Mouse (Mus musculus) embryo, embryonic 10.5 days (tissue): ENCODE measurements around the gene Olfr1385.
A peak's percentile ranks its signal among the peaks of the same experiment; 100 is the strongest.
"Not testable (repeated sequence)": the region's sequence is repeated elsewhere in the genome, so short reads cannot be mapped to it uniquely, and the experiment has no call there.

ENCODE experiments used
- DNase-seq: peaks from one replicate; pipeline ENCODE4 v3.0.0-alpha.2; 2015; ENCODE audit warnings: low spot score

The Olfr1385 gene

DNA sequence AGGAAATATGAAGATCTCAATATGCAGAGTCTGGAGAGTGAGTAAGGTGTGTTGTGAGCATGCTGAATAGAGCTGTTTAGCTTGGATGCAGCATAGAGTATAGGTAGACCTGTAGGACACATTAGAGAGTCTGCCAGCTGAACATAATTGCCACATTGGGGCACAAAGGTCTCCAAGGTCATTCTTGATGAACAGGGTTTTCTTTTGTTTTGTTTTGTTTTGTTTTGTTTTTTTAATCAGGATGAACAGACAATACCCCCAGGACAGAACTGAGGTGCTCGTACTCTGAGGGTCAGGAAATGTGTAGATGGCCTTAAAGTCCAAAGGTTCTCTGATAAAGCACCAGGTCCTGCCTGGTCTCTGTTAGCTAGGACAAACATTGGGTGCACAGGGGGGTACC lies at the start of gene Olfr1385:
Gene Olfr1385, plus strand, starts transcription at position 301 of the 400 bp plus-strand sequence.
- not testable (repeated sequence) for DNase-seq

DNA sequence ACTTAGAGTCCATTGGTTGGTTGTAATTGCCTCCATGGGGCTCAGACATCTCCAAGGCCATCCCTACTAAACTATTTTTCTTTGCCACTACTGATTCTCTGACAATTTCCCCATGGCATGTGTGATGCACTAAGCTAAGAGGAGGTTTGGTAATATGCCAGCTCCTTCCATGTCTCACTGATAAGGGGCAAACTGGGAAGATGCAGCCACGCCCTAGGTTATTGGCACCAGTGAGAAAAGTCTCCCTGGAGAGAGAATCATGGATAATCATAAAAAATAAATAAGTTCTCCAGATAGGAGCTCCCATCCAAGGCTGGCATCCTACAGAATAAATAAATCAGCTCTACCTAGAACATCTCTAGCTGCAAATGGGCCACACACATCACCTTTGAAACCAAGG lies 33.8 kb upstream of the Olfr1385 start, which contains the start of gene Olfr1387:
Gene Olfr1387, plus strand, starts transcription at position 301 of the 400 bp plus-strand sequence.
- DNase-seq = no peak

DNA sequence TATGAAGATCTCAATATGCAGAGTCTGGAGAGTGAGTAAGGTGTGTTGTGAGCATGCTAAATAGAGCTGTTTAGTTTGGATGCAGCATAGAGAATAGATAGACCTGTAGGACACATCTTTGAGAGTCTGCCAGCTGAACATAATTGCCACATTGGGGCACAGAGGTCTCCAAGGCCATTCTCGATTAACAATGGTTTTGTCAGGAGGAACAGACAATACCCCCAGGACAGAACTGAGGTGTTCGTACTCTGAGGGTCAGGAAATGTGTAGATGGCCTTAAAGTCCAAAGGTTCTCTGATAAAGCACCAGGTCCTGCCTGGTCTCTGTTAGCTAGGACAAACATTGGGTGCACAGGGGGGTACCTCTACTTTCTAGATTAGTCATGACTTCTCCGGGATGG lies 24.1 kb upstream of the Olfr1385 start, which contains the start of gene Olfr1386:
Gene Olfr1386, plus strand, starts transcription at position 301 of the 400 bp plus-strand sequence.
- DNase-seq = not testable (repeated sequence)

DNA sequence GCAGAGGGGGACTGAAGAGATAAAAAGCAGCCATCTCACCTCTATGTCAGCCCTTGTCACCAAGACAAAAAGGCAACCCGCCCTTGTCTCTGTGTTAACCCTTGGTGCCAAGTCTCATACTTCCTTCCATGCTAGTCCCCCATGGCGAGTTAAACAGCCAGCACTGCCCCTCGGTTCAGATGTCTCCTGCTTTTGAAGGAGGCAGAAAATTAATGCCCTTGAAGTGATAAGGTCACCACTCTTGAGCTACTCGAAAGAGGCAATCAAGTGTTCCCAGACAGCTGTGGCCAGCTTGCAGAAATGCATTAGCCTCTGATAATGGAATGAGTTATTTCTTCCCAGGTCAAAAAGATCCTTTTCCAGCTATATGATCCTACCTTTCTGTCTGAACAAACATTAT lies 2.9 kb upstream of the Olfr1385 start:
- DNase-seq = peak; percentile 8

DNA sequence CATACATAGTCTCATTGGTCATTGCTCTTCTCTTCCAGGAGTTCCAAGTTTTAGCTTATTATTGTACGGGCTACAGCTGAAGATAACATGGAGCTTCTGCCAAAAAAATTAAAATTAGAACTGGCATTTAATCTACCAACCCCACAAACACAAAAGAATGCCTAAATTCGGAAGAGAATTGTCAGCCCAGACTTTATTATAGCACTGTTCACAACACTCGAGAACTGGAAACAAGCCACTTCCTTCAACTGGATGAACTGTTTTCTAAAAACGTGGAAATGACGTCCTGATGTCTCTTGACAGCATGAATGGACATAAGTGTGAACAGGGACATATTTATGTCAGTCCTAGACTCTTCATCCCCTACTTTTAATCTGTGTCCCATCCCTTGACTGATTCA lies 29.2 kb downstream of the Olfr1385 start:
- no peak for DNase-seq

DNA sequence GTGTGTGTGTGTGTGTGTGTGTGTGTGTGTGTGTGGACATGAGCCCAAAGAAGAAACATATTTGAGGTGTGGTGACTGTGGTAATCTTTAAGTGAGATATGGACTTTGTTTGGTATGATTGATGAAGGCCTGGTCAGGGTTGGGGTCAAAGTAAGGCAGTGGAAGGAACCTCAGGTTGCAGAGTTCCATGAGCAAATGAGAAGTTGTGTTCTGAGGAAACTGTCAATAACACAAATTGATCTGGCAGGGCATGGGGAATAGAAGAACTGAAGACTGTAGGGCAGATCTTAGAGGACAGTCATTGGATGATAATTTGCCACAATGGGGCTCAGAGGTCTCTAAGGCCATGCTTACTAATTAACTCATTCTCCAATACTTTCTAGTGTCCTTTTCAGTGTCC lies 30.5 kb downstream of the Olfr1385 start, which contains the start of gene Olfr1383:
Gene Olfr1383, plus strand, starts transcription at position 301 of the 400 bp plus-strand sequence.
- no peak for DNase-seq

DNA sequence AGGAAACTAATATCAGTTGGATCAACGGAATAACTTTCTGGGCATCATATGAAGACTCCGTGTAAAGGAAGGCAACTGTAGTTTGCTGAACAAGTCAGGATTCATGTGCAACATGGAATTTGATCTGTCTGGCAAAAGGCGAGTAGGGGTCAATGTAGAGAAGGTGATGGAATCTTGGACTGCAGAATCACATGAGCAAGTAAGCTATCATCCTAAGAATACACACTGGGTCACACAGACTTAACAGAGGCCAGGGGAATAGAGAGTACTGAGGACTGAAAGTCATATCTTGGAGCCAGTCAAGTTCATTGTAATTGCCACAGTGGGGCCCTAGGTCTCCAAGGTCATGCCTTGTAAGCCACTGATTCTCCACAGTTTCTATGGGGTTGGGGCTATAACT lies 39.1 kb downstream of the Olfr1385 start, which contains the start of gene Olfr1382:
Gene Olfr1382, plus strand, starts transcription at position 301 of the 400 bp plus-strand sequence.
- DNase-seq = no peak

DNA sequence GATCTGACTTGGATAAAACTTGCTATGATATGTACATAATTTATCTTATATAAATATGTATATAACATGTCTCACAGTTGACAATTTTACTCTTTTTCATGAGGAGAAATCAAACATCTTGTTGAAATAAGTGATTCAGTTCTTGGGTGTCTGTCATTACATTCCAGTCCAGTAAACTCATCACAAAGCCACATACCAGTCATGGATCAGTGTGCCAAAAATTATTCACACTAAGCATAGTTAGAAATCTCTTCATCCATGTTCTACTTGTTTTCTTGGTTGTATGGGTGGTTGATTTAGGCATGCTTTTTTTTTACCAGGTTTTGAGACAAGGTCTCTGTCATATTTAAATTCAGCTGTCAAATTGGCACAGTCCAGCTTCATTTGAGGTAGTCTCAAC lies 43.9 kb downstream of the Olfr1385 start:
- DNase-seq = no peak

DNA sequence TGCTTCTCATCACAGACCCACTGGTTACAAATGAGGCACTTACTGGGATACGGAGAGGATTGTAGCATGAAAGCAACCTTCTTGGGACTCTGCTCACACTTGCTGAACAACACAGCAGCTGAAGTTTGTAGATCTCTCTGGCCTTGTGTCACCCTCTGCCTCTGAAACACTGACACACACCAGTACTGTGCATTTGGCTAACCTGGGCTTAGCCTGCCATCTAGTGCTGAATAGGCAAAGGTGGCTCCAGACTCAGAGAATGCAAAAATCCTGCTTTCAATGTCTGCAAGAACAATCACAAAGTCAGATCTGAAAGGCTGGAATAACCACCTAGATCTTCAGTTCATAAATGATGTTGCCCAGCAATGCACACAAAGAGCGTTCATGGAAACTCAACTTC lies 47.8 kb downstream of the Olfr1385 start:
- DNase-seq = peak; percentile 10

DNA sequence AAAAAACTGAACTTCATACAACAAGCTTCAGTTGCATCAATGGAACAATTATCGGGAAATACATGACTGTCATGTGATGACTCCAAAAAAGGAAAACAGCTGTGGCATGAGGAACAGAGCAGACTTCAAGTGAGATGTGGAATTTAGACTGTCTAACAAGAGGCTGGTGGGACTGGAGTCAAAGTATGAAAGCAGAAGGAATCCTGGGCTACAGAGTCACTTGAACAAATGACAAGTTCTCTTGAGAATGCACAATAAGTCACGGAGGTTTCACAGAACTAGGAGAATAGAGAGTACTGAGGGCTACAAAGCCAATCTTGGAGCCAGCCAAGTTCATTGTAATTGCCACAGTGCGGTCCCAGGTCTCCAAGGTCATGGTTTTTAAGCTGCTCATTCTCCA lies 54.3 kb downstream of the Olfr1385 start, which contains the start of gene Olfr1381:
Gene Olfr1381, plus strand, starts transcription at position 301 of the 400 bp plus-strand sequence.
- DNase-seq = peak; percentile 3
